In genomic region chr11:116431428-116432077, GRCm38 (mm10) we compare ENCODE assay signal across 10 mouse cellular contexts. TPM values are rescaled to one million over a fixed set of nuclear protein-coding genes. Genes with fewer than 3 reads are reported as not detected.
A peak's percentile ranks its signal among the peaks of the same experiment; 100 is the strongest.
DNase-seq lines count a peak whose midpoint lies in the region; ATAC-seq lines count a peak whose summit lies in the region.
"Had no signal": no experiment of that assay in that cellular context is flagged by ENCODE, and none has a peak within 500 bp of the region (broad histone marks: within the 10 kb centered on the region; RNA-seq: fewer than 3 reads in every experiment).

No protein-coding gene starts in this region.

- H3K27me3 ChIP-seq in midbrain, embryonic 10.5 days (ENCODE audit: low read depth, poor library complexity, severe bottlenecking): peaks cover 15% of the 10 kb centered on the region; the same call in 1 of the 2 replicates
- H3K27me3 ChIP-seq in midbrain, embryonic 16.5 days (ENCODE audit: control insufficient read depth, insufficient read depth, low read depth, low read length): no peaks in the 10 kb centered on the region
- no peaks in the 10 kb centered on the region for H3K27me3 ChIP-seq in stomach, embryonic 15.5 days (replicated peaks)

- H3K4me1 ChIP-seq in midbrain, embryonic 10.5 days: peaks cover 50% of the 10 kb centered on the region
- H3K4me1 ChIP-seq in midbrain, embryonic 16.5 days (ENCODE audit: control insufficient read depth, insufficient read depth, low read length): peaks cover 23% of the 10 kb centered on the region
- peaks cover 37% of the 10 kb centered on the region for H3K4me1 ChIP-seq in stomach, embryonic 15.5 days

- no peak for ATAC-seq in midbrain, embryonic 16.5 days
- no peak for ATAC-seq in stomach, embryonic 15.5 days (ENCODE audit: insufficient read depth, low FRiP score, low read depth)

- H3K9ac ChIP-seq in midbrain, embryonic 16.5 days (ENCODE audit: low read depth, low read length): no peak overlapping the region
- H3K9ac ChIP-seq in stomach, embryonic 15.5 days: no peak overlapping the region

- H3K27ac ChIP-seq in midbrain, embryonic 10.5 days (replicated peaks): no peak overlapping the region; the same call in 1 of the 2 replicates
- H3K27ac ChIP-seq in midbrain, embryonic 16.5 days (ENCODE audit: low read length): no peak overlapping the region
- peak overlapping the region; percentile 86 for H3K27ac ChIP-seq in stomach, embryonic 15.5 days
- H3K27ac ChIP-seq: gastrocnemius, adult 2 months had no signal

- 44% methylated on average over 11 of the region's 11 CpGs for WGBS in midbrain, embryonic 10.5 days
- 53% methylated on average over 11 of the region's 11 CpGs for WGBS in midbrain, embryonic 16.5 days
- WGBS in stomach, embryonic 15.5 days: 43% methylated on average over 11 of the region's 11 CpGs

- no peak for DNase-seq in midbrain, embryonic 10.5 days (ENCODE audit: low spot score)
- DNase-seq in induced T-regulatory cell, adult 2 months (ENCODE audit: low read depth): peak; percentile 19
- peak; percentile 63 for DNase-seq in kidney, postnatal 14 days
- no peak for DNase-seq in frontal cortex, postnatal 14 days (ENCODE audit: low spot score in 2 of 2)
- no peak for DNase-seq in testis, postnatal 10 days (ENCODE audit: low spot score)
- DNase-seq: cerebellum, adult 2 months; thymus, postnatal 36 days had no signal

- no peak overlapping the region for H3K4me2 ChIP-seq in midbrain, embryonic 16.5 days (ENCODE audit: low read length)
- peak overlapping the region; percentile 23; the same call in 1 of the 2 replicates for H3K4me2 ChIP-seq in stomach, embryonic 15.5 days

- H3K4me3 ChIP-seq in midbrain, embryonic 10.5 days: peak overlapping the region; percentile 26
- no peak overlapping the region for H3K4me3 ChIP-seq in midbrain, embryonic 16.5 days (ENCODE audit: low read depth, low read length)
- no peak overlapping the region for H3K4me3 ChIP-seq in stomach, embryonic 15.5 days (replicated peaks)
- H3K4me3 ChIP-seq: gastrocnemius, adult 2 months had no signal

- H3K9me3 ChIP-seq in midbrain, embryonic 10.5 days (replicated peaks): no peaks in the 10 kb centered on the region
- H3K9me3 ChIP-seq in midbrain, embryonic 16.5 days (replicated peaks; ENCODE audit: control insufficient read depth, low read length, poor library complexity, severe bottlenecking): no peaks in the 10 kb centered on the region
- H3K9me3 ChIP-seq in stomach, embryonic 15.5 days: no peaks in the 10 kb centered on the region

- peaks cover 13% of the 10 kb centered on the region for H3K36me3 ChIP-seq in midbrain, embryonic 10.5 days
- no peaks in the 10 kb centered on the region for H3K36me3 ChIP-seq in midbrain, embryonic 16.5 days (ENCODE audit: control insufficient read depth, insufficient read depth, low read length)
- no peaks in the 10 kb centered on the region for H3K36me3 ChIP-seq in stomach, embryonic 15.5 days

RNA-seq across cellular contexts. Expression of gene Ubald2, which starts 2.3 kb away (rescaled TPM):
- polyA plus RNA-seq in midbrain, embryonic 10.5 days (2016; fragmentation: Nextera tagmentation; extraction: Ambion mirVana): 37.5 and 40.9 TPM in 2 replicates
- 36.2 and 36.3 TPM in 2 replicates for polyA plus RNA-seq in midbrain, embryonic 16.5 days (2015; fragmentation: Nextera tagmentation; extraction: Ambion mirVana)
- polyA plus RNA-seq in stomach, embryonic 15.5 days (2015; fragmentation: Nextera tagmentation; extraction: Ambion mirVana): 37.7 and 37.9 TPM in 2 replicates

RNA-seq across cellular contexts. Expression of gene Rnf157, which starts 18.7 kb away (rescaled TPM):
- 5.3 and 10.1 TPM in 2 replicates for polyA plus RNA-seq in midbrain, embryonic 10.5 days (2016; fragmentation: Nextera tagmentation; extraction: Ambion mirVana)
- polyA plus RNA-seq in midbrain, embryonic 16.5 days (2015; fragmentation: Nextera tagmentation; extraction: Ambion mirVana): 32.3 and 41.8 TPM in 2 replicates
- 13.5 and 14.5 TPM in 2 replicates for polyA plus RNA-seq in stomach, embryonic 15.5 days (2015; fragmentation: Nextera tagmentation; extraction: Ambion mirVana)

RNA-seq across cellular contexts. Expression of gene Qrich2, which starts 34.5 kb away (rescaled TPM):
- 0.10 and 0.21 TPM in 2 replicates for polyA plus RNA-seq in midbrain, embryonic 10.5 days (2016; fragmentation: Nextera tagmentation; extraction: Ambion mirVana)
- polyA plus RNA-seq in midbrain, embryonic 16.5 days (2015; fragmentation: Nextera tagmentation; extraction: Ambion mirVana): 0.08 TPM in 1 of 2 replicates, not detected in the other
- 0.46 and 0.50 TPM in 2 replicates for polyA plus RNA-seq in stomach, embryonic 15.5 days (2015; fragmentation: Nextera tagmentation; extraction: Ambion mirVana)

Comparison
In these comparisons a context has a peak if more than half of its experiments do, and no peak if none do; other contexts are left out.
1. DNase-seq: peak in induced T-regulatory cell, adult 2 months (single experiment) and kidney, postnatal 14 days (single experiment); none in midbrain, embryonic 10.5 days (single experiment), frontal cortex, postnatal 14 days (0 of 2) and testis, postnatal 10 days (single experiment).